Comparison of ENCODE assay signal across 30 mouse cellular contexts in genomic region chr19:4474739-4475138, GRCm38 (mm10). TPM values are rescaled to one million over a fixed set of nuclear protein-coding genes. Genes with fewer than 3 reads are reported as not detected.
A peak's percentile ranks its signal among the peaks of the same experiment; 100 is the strongest.
DNase-seq lines count a peak whose midpoint lies in the region; TF ChIP-seq lines count a peak whose summit lies in the region.
"Had no signal": no experiment of that assay in that cellular context is flagged by ENCODE, and none has a peak within 500 bp of the region (broad histone marks: within the 10 kb centered on the region; RNA-seq: fewer than 3 reads in every experiment).

No protein-coding gene starts in this region.

- TF ChIP-seq POLR2A in cerebellum, adult 2 months (IDR thresholded peaks at IDR 0.05; ENCODE audit: borderline replicate concordance, insufficient read depth, low read length) = no peak
- no peak for TF ChIP-seq POLR2A in myocyte (IDR thresholded peaks at IDR 0.05; ENCODE audit: insufficient read length, low read depth)

- peak overlapping the region; percentile 74 for H3K4me3 ChIP-seq in cerebellum, adult 2 months (replicated peaks; ENCODE audit: insufficient read depth, low read depth, low read length)
- H3K4me3 ChIP-seq in gastrocnemius, adult 2 months = no peak overlapping the region
- H3K4me3 ChIP-seq in myocyte = no peak overlapping the region
- H3K4me3 ChIP-seq: embryonic facial prominence, embryonic 10.5 days; embryonic facial prominence, embryonic 13.5 days; erythroblast, embryonic 14.5 days; forebrain, embryonic 12.5 days; forebrain, embryonic 15.5 days; heart, adult 2 months; heart, embryonic 10.5 days; heart, embryonic 13.5 days had no signal

- DNase-seq in adrenal gland, adult 2 months = peak; percentile 57
- no peak for DNase-seq in adrenal gland, postnatal 10 days
- no peak for DNase-seq in cerebellum, adult 2 months
- DNase-seq in cerebellum, postnatal 36 days = no peak
- DNase-seq in gastrocnemius, adult 2 months = peak; percentile 51
- DNase-seq in gastrocnemius, adult 18-20 months (ENCODE audit: low spot score) = no peak
- DNase-seq: adrenal gland, postnatal 14 days; cerebellum, adult 8-10 months; embryo, embryonic 11 days; gastrocnemius, postnatal 36 days; heart, adult 2 months; heart, postnatal 14 days; heart, postnatal 4 days; kidney, adult 18-20 months had no signal

- H3K4me1 ChIP-seq in cerebellum, adult 2 months (ENCODE audit: control insufficient read depth, insufficient read depth, low read length) = peaks cover 41% of the 10 kb centered on the region

- no peaks in the 10 kb centered on the region for H3K79me2 ChIP-seq in myocyte (ENCODE audit: control insufficient read depth, insufficient read depth)

- peak overlapping the region; percentile 79 for H3K4me2 ChIP-seq in myocyte (ENCODE audit: low read depth)
- H3K4me2 ChIP-seq: embryonic facial prominence, embryonic 13.5 days; forebrain, embryonic 12.5 days; forebrain, embryonic 15.5 days; heart, embryonic 13.5 days; hindbrain, embryonic 14.5 days had no signal

- H3K27ac ChIP-seq in cerebellum, adult 2 months (ENCODE audit: insufficient read depth, low read length) = no peak overlapping the region
- H3K27ac ChIP-seq in gastrocnemius, adult 2 months = no peak overlapping the region
- H3K27ac ChIP-seq: embryonic facial prominence, embryonic 10.5 days; embryonic facial prominence, embryonic 13.5 days; forebrain, embryonic 12.5 days; forebrain, embryonic 15.5 days; heart, adult 2 months; heart, embryonic 10.5 days; heart, embryonic 13.5 days; hindbrain, embryonic 14.5 days; hindbrain, postnatal 0 days had no signal

- intact Hi-C loops in gastrocnemius, adult 2 months (cut with DNase I) = no loop called here

- H3K36me3 ChIP-seq in myocyte (ENCODE audit: control insufficient read depth, insufficient read depth) = no peaks in the 10 kb centered on the region
- H3K36me3 ChIP-seq: embryonic facial prominence, embryonic 10.5 days; embryonic facial prominence, embryonic 13.5 days; forebrain, embryonic 12.5 days; forebrain, embryonic 15.5 days; heart, embryonic 10.5 days; heart, embryonic 13.5 days had no signal

- 31% methylated on average over 3 of the region's 3 CpGs for WGBS in cerebellum, adult 2 months

- no peak for TF ChIP-seq CTCF in cerebellum, adult 2 months (IDR thresholded peaks at IDR 0.05; ENCODE audit: borderline replicate concordance, insufficient read depth, low read depth, low read length)
- TF ChIP-seq CTCF in gastrocnemius, adult 2 months (IDR thresholded peaks at IDR 0.05) = no peak

- H3ac ChIP-seq in myocyte (ENCODE audit: control insufficient read depth, insufficient read length) = no peak overlapping the region

- no peaks in the 10 kb centered on the region for H3K27me3 ChIP-seq in cerebellum, adult 2 months (ENCODE audit: control insufficient read depth, insufficient read depth, low read length)
- H3K27me3 ChIP-seq in myocyte (ENCODE audit: control insufficient read depth, insufficient read depth, insufficient read length) = no peaks in the 10 kb centered on the region

TF ChIP-seq in myocyte, 11 proteins besides CTCF, POLR2A, EP300 and RAD21:
- TF ChIP-seq USF1 (IDR thresholded peaks at IDR 0.05; ENCODE audit: low read depth) (no peak), MAX (IDR thresholded peaks at IDR 0.05; ENCODE audit: low read depth) (no peak), MYOD1 (IDR thresholded peaks at IDR 0.05; ENCODE audit: control insufficient read depth in 1 of 3, insufficient read length in 2 of 3, low read depth in 2 of 3) (no peak), E2F4 (IDR thresholded peaks at IDR 0.05; ENCODE audit: insufficient read depth) (no peak), SRF (IDR thresholded peaks at IDR 0.05; ENCODE audit: control insufficient read depth, insufficient read length, low read depth) (no peak), TCF3 (IDR thresholded peaks at IDR 0.05; ENCODE audit: insufficient read length, low read depth) (no peak), CEBPB (IDR thresholded peaks at IDR 0.05; ENCODE audit: insufficient read depth, poor library complexity, severe bottlenecking) (no peak), TCF12 (IDR thresholded peaks at IDR 0.05; ENCODE audit: insufficient read depth, poor library complexity, severe bottlenecking) (no peak), POLR2AphosphoS2 (IDR thresholded peaks at IDR 0.05; ENCODE audit: insufficient read length, low read depth) (no peak), REST (IDR thresholded peaks at IDR 0.05; ENCODE audit: insufficient read depth, insufficient read length) (no peak), MYOG (IDR thresholded peaks at IDR 0.05; ENCODE audit: control insufficient read depth in 1 of 3, insufficient read depth in 1 of 3, insufficient read length in 2 of 3, low read depth in 2 of 3) (no peak)
TF ChIP-seq in myocyte: peak in this region for 0.

RNA-seq across cellular contexts. Expression of gene Syt12, which starts 2.5 kb away (rescaled TPM):
- total RNA-seq in adrenal gland, adult 2 months (2021) = 10 to 100 TPM; 58.0 to 74.0 TPM
- 124 and 143 TPM in 2 replicates for polyA plus RNA-seq in adrenal gland, adult 2 months (2012; rRNA removed)
- 10 to 100 TPM; 18.8 to 22.7 TPM for total RNA-seq in adrenal gland, postnatal 10 days (2021)
- 82.4 and 104 TPM in 2 replicates for polyA plus RNA-seq in cerebellum, adult 2 months (2012; rRNA removed)
- total RNA-seq in gastrocnemius, adult 2 months (2021) = 1 to 10 TPM; 6.8 to 7.6 TPM
- total RNA-seq in gastrocnemius, adult 18-20 months (2021) = 1 to 10 TPM; 1.9 to 2.1 TPM
- 22.3 TPM for polyA plus RNA-seq in myocyte (2012; fragmentation: generic; extraction: Trizol)
- total RNA-seq: granulocyte monocyte progenitor cell, adult 5-6 weeks had no signal
- polyA plus RNA-seq: erythroblast, embryonic 14.5 days had no signal

RNA-seq across cellular contexts. Expression of gene 2010003K11Rik, which starts 23.6 kb away (rescaled TPM):
- 10 to 100 TPM; 41.3 to 58.6 TPM for total RNA-seq in adrenal gland, adult 2 months (2021)
- polyA plus RNA-seq in adrenal gland, adult 2 months (2012; rRNA removed) = 6.4 and 8.5 TPM in 2 replicates
- 10 to 100 TPM in 1 of 2 experiments, 1 to 10 TPM in 1; 9.4 to 16.1 TPM for total RNA-seq in adrenal gland, postnatal 10 days (2021)
- not detected in 2 replicates for polyA plus RNA-seq in cerebellum, adult 2 months (2012; rRNA removed)
- not detected for total RNA-seq in gastrocnemius, adult 2 months (2021)
- not detected for total RNA-seq in gastrocnemius, adult 18-20 months (2021)
- polyA plus RNA-seq in myocyte (2012; fragmentation: generic; extraction: Trizol) = 0.05 TPM
- total RNA-seq: ES-E14; gastrocnemius, postnatal 36 days; granulocyte monocyte progenitor cell, adult 5-6 weeks; heart, adult 2 months; heart, postnatal 4 days; hindbrain, postnatal 0 days had no signal
- polyA plus RNA-seq: activated CD4-positive, CD25-positive, alpha-beta regulatory T cell, adult 4 months; cortical plate, adult 2 months; embryonic facial prominence, embryonic 10.5 days; embryonic facial prominence, embryonic 13.5 days; erythroblast, embryonic 14.5 days; forebrain, embryonic 12.5 days; forebrain, embryonic 15.5 days; heart, embryonic 10.5 days; heart, embryonic 13.5 days; hindbrain, embryonic 11.5 days; hindbrain, embryonic 14.5 days; inflammation-experienced regulatory T-cells, adult 6 months had no signal

RNA-seq across cellular contexts. Expression of gene Rhod, which starts 35.5 kb away (rescaled TPM):
- 10 to 100 TPM; 25.7 to 36.4 TPM for total RNA-seq in adrenal gland, adult 2 months (2021)
- 35.2 and 39.5 TPM in 2 replicates for polyA plus RNA-seq in adrenal gland, adult 2 months (2012; rRNA removed)
- 10 to 100 TPM; 13.7 to 15.4 TPM for total RNA-seq in adrenal gland, postnatal 10 days (2021)
- polyA plus RNA-seq in cerebellum, adult 2 months (2012; rRNA removed) = 9.9 and 10.5 TPM in 2 replicates
- under 1 TPM; 0.28 to 0.73 TPM for total RNA-seq in gastrocnemius, adult 2 months (2021)
- under 1 TPM; 0.27 to 0.31 TPM for total RNA-seq in gastrocnemius, adult 18-20 months (2021)
- polyA plus RNA-seq in myocyte (2012; fragmentation: generic; extraction: Trizol) = 51.1 TPM
- polyA plus RNA-seq: erythroblast, embryonic 14.5 days had no signal

RNA-seq across cellular contexts. Expression of gene Pcx, which starts 35.5 kb away (rescaled TPM):
- 100 to 1,000 TPM; 536 to 579 TPM for total RNA-seq in adrenal gland, adult 2 months (2021)
- 474 and 524 TPM in 2 replicates for polyA plus RNA-seq in adrenal gland, adult 2 months (2012; rRNA removed)
- total RNA-seq in adrenal gland, postnatal 10 days (2021) = 100 to 1,000 TPM; 330 to 427 TPM
- 59.7 and 61.4 TPM in 2 replicates for polyA plus RNA-seq in cerebellum, adult 2 months (2012; rRNA removed)
- 100 to 1,000 TPM in 1 of 2 experiments, 10 to 100 TPM in 1; 94.6 to 119 TPM for total RNA-seq in gastrocnemius, adult 2 months (2021)
- total RNA-seq in gastrocnemius, adult 18-20 months (2021) = 100 to 1,000 TPM in 1 of 2 experiments, 10 to 100 TPM in 1; 57.4 to 111 TPM
- polyA plus RNA-seq in myocyte (2012; fragmentation: generic; extraction: Trizol) = 16.3 TPM

Comparison
In these comparisons a context has a peak if more than half of its experiments do, and no peak if none do; other contexts are left out.
1. DNase-seq: peak in adrenal gland, adult 2 months (single experiment) and gastrocnemius, adult 2 months (single experiment); none in adrenal gland, postnatal 10 days (single experiment), cerebellum, adult 2 months (0 of 2), cerebellum, postnatal 36 days (0 of 2) and gastrocnemius, adult 18-20 months (single experiment).
2. RNA of gene 2010003K11Rik, which starts 23.6 kb away (total RNA-seq): 41.3 to 58.6 TPM in adrenal gland, adult 2 months and 9.4 to 16.1 TPM in adrenal gland, postnatal 10 days; not detected in gastrocnemius, adult 18-20 months and not detected in gastrocnemius, adult 2 months; every median in the first group is over 4 times any median in the second.
3. RNA of gene Rhod, which starts 35.5 kb away (total RNA-seq): 25.7 to 36.4 TPM in adrenal gland, adult 2 months and 13.7 to 15.4 TPM in adrenal gland, postnatal 10 days; 0.28 to 0.73 TPM in gastrocnemius, adult 2 months and 0.27 to 0.31 TPM in gastrocnemius, adult 18-20 months; every median in the first group is over 4 times any median in the second.